Mouse (Mus musculus): ENCODE measurements around the gene Slc25a17. TPM values are rescaled to one million over a fixed set of nuclear protein-coding genes. Genes with fewer than 3 reads are reported as not detected.

The Slc25a17 gene
- polyA plus RNA-seq, 1 experiment from 2014 or later: 133 TPM

GRCm38 (mm10) chr15:81378845-81379244 is 18.2 kb upstream of the Slc25a17 start:
- no peak overlapping the region for H3K9ac ChIP-seq (ENCODE audit: low read depth, low read length)
- no peak for ATAC-seq
- WGBS: 88% methylated on average over 2 of the region's 2 CpGs
- no peaks in the 10 kb centered on the region for H3K27me3 ChIP-seq (replicated peaks; ENCODE audit: control insufficient read depth, insufficient read depth, low read length)
- no peak overlapping the region for H3K4me3 ChIP-seq (ENCODE audit: low read length)
- no peak overlapping the region for H3K4me2 ChIP-seq (ENCODE audit: low read length)
- H3K36me3 ChIP-seq (ENCODE audit: control insufficient read depth, insufficient read depth, low read length): peaks cover 23% of the 10 kb centered on the region
- H3K27ac ChIP-seq (ENCODE audit: low read depth, low read length): no peak overlapping the region
- no peaks in the 10 kb centered on the region for H3K9me3 ChIP-seq (ENCODE audit: control insufficient read depth, low read length)
- no peaks in the 10 kb centered on the region for H3K4me1 ChIP-seq (ENCODE audit: control insufficient read depth, insufficient read depth, low read depth, low read length)

GRCm38 (mm10) chr15:81374621-81375020 is 14.0 kb upstream of the Slc25a17 start:
- Histone ChIP-seq H3K27ac (ENCODE audit: low read depth, low read length) (no peak overlapping the region), H3K4me2 (ENCODE audit: low read length) (no peak overlapping the region), H3K9ac (ENCODE audit: low read depth, low read length) (no peak overlapping the region), H3K4me3 (ENCODE audit: low read length) (no peak overlapping the region), H3K9me3 (ENCODE audit: control insufficient read depth, low read length) (no peaks in the 10 kb centered on the region), H3K36me3 (ENCODE audit: control insufficient read depth, insufficient read depth, low read length) (peaks cover 32% of the 10 kb centered on the region), H3K27me3 (replicated peaks; ENCODE audit: control insufficient read depth, insufficient read depth, low read length) (no peaks in the 10 kb centered on the region), H3K4me1 (ENCODE audit: control insufficient read depth, insufficient read depth, low read depth, low read length) (no peaks in the 10 kb centered on the region)
- ATAC-seq: no peak
- 92% methylated on average over 11 of the region's 11 CpGs for WGBS

GRCm38 (mm10) chr15:81370356-81370755 is 9.7 kb upstream of the Slc25a17 start:
- Histone ChIP-seq H3K36me3 (ENCODE audit: control insufficient read depth, insufficient read depth, low read length) (peaks cover 37% of the 10 kb centered on the region), H3K27me3 (replicated peaks; ENCODE audit: control insufficient read depth, insufficient read depth, low read length) (no peaks in the 10 kb centered on the region), H3K9ac (ENCODE audit: low read depth, low read length) (no peak overlapping the region), H3K4me1 (ENCODE audit: control insufficient read depth, insufficient read depth, low read depth, low read length) (no peaks in the 10 kb centered on the region), H3K27ac (ENCODE audit: low read depth, low read length) (no peak overlapping the region), H3K4me3 (ENCODE audit: low read length) (no peak overlapping the region), H3K9me3 (ENCODE audit: control insufficient read depth, low read length) (no peaks in the 10 kb centered on the region), H3K4me2 (ENCODE audit: low read length) (no peak overlapping the region)
- no peak for ATAC-seq
- WGBS: 91% methylated on average over 1 of the region's 1 CpGs

GRCm38 (mm10) chr15:81368601-81369000 is 8.0 kb upstream of the Slc25a17 start:
- H3K4me1 ChIP-seq (ENCODE audit: control insufficient read depth, insufficient read depth, low read depth, low read length): no peaks in the 10 kb centered on the region
- no peak overlapping the region for H3K27ac ChIP-seq (ENCODE audit: low read depth, low read length)
- H3K9ac ChIP-seq (ENCODE audit: low read depth, low read length): no peak overlapping the region
- no peak overlapping the region for H3K4me3 ChIP-seq (ENCODE audit: low read length)
- H3K9me3 ChIP-seq (ENCODE audit: control insufficient read depth, low read length): no peaks in the 10 kb centered on the region
- H3K27me3 ChIP-seq (replicated peaks; ENCODE audit: control insufficient read depth, insufficient read depth, low read length): no peaks in the 10 kb centered on the region
- no peak for ATAC-seq
- 85% methylated on average over 1 of the region's 1 CpGs for WGBS
- H3K36me3 ChIP-seq (ENCODE audit: control insufficient read depth, insufficient read depth, low read length): peaks cover 39% of the 10 kb centered on the region
- H3K4me2 ChIP-seq (ENCODE audit: low read length): no peak overlapping the region

- H3K9me3 ChIP-seq (ENCODE audit: control insufficient read depth, low read length): no peaks in the 10 kb centered on the region
- ATAC-seq: no peak
- no peak overlapping the region for H3K9ac ChIP-seq (ENCODE audit: low read depth, low read length)
- no peaks in the 10 kb centered on the region for H3K27me3 ChIP-seq (replicated peaks; ENCODE audit: control insufficient read depth, insufficient read depth, low read length)
- H3K4me2 ChIP-seq (ENCODE audit: low read length): no peak overlapping the region
- WGBS: 88% methylated on average over 4 of the region's 4 CpGs
- H3K4me1 ChIP-seq (ENCODE audit: control insufficient read depth, insufficient read depth, low read depth, low read length): no peaks in the 10 kb centered on the region
- no peak overlapping the region for H3K27ac ChIP-seq (ENCODE audit: low read depth, low read length)
- no peak overlapping the region for H3K4me3 ChIP-seq (ENCODE audit: low read length)
- peaks cover 37% of the 10 kb centered on the region for H3K36me3 ChIP-seq (ENCODE audit: control insufficient read depth, insufficient read depth, low read length)
Observed at GRCm38 (mm10) chr15:81366241-81366640, 5.6 kb upstream of the Slc25a17 start.

GRCm38 (mm10) chr15:81365246-81365645 is 4.6 kb upstream of the Slc25a17 start:
- Histone ChIP-seq H3K4me3 (ENCODE audit: low read length) (no peak overlapping the region), H3K27ac (ENCODE audit: low read depth, low read length) (no peak overlapping the region), H3K27me3 (replicated peaks; ENCODE audit: control insufficient read depth, insufficient read depth, low read length) (no peaks in the 10 kb centered on the region), H3K9ac (ENCODE audit: low read depth, low read length) (no peak overlapping the region), H3K4me1 (ENCODE audit: control insufficient read depth, insufficient read depth, low read depth, low read length) (no peaks in the 10 kb centered on the region; the same call in 1 of the 2 replicates), H3K4me2 (ENCODE audit: low read length) (no peak overlapping the region), H3K9me3 (ENCODE audit: control insufficient read depth, low read length) (no peaks in the 10 kb centered on the region), H3K36me3 (ENCODE audit: control insufficient read depth, insufficient read depth, low read length) (peaks cover 30% of the 10 kb centered on the region)
- 92% methylated on average over 8 of the region's 8 CpGs for WGBS
- ATAC-seq: no peak

GRCm38 (mm10) chr15:81364271-81364670 is 3.7 kb upstream of the Slc25a17 start:
- no peak for ATAC-seq
- Histone ChIP-seq H3K4me1 (ENCODE audit: control insufficient read depth, insufficient read depth, low read depth, low read length) (peaks cover 9% of the 10 kb centered on the region), H3K9me3 (ENCODE audit: control insufficient read depth, low read length) (no peaks in the 10 kb centered on the region), H3K4me3 (ENCODE audit: low read length) (no peak overlapping the region), H3K9ac (ENCODE audit: low read depth, low read length) (no peak overlapping the region), H3K4me2 (ENCODE audit: low read length) (no peak overlapping the region), H3K27me3 (replicated peaks; ENCODE audit: control insufficient read depth, insufficient read depth, low read length) (no peaks in the 10 kb centered on the region), H3K27ac (ENCODE audit: low read depth, low read length) (no peak overlapping the region), H3K36me3 (ENCODE audit: control insufficient read depth, insufficient read depth, low read length) (peaks cover 26% of the 10 kb centered on the region)
- 94% methylated on average over 1 of the region's 1 CpGs for WGBS

- H3K4me1 ChIP-seq (ENCODE audit: control insufficient read depth, insufficient read depth, low read depth, low read length): peaks cover 9% of the 10 kb centered on the region
- no peak overlapping the region for H3K4me2 ChIP-seq (ENCODE audit: low read length)
- H3K9me3 ChIP-seq (ENCODE audit: control insufficient read depth, low read length): no peaks in the 10 kb centered on the region
- WGBS: 88% methylated on average over 1 of the region's 1 CpGs
- ATAC-seq: no peak
- H3K27ac ChIP-seq (ENCODE audit: low read depth, low read length): no peak overlapping the region
- no peaks in the 10 kb centered on the region for H3K27me3 ChIP-seq (replicated peaks; ENCODE audit: control insufficient read depth, insufficient read depth, low read length)
- H3K9ac ChIP-seq (ENCODE audit: low read depth, low read length): no peak overlapping the region
- peaks cover 23% of the 10 kb centered on the region for H3K36me3 ChIP-seq (ENCODE audit: control insufficient read depth, insufficient read depth, low read length)
- H3K4me3 ChIP-seq (ENCODE audit: low read length): no peak overlapping the region
Observed at GRCm38 (mm10) chr15:81362501-81362900, 1.9 kb upstream of the Slc25a17 start.

GRCm38 (mm10) chr15:81361417-81362015 is 904 bp upstream of the Slc25a17 start:
- H3K36me3 ChIP-seq (ENCODE audit: control insufficient read depth, insufficient read depth, low read length): peaks cover 18% of the 10 kb centered on the region
- peaks cover 13% of the 10 kb centered on the region for H3K4me1 ChIP-seq (ENCODE audit: control insufficient read depth, insufficient read depth, low read depth, low read length)
- WGBS: 44% methylated on average over 10 of the region's 10 CpGs
- no peak overlapping the region for H3K4me3 ChIP-seq (ENCODE audit: low read length)
- no peaks in the 10 kb centered on the region for H3K9me3 ChIP-seq (ENCODE audit: control insufficient read depth, low read length)
- no peaks in the 10 kb centered on the region for H3K27me3 ChIP-seq (replicated peaks; ENCODE audit: control insufficient read depth, insufficient read depth, low read length)
- no peak overlapping the region for H3K27ac ChIP-seq (ENCODE audit: low read depth, low read length)
- H3K9ac ChIP-seq (ENCODE audit: low read depth, low read length): no peak overlapping the region
- H3K4me2 ChIP-seq (ENCODE audit: low read length): no peak overlapping the region; the same call in 1 of the 2 replicates
- ATAC-seq: no peak
